Mouse (Mus musculus) heart, adult 2 months (tissue): Measurements from ENCODE around the gene Edn3. TPM values are rescaled to one million over a fixed set of nuclear protein-coding genes. Genes with fewer than 3 reads are reported as not detected.

Experiments
- DNase-seq, 2 experiments: peaks; one replicate each; pipeline ENCODE4 v3.0.0; 2021
- H3K27ac ChIP-seq: fragments of 200-600 bp; 2 replicates; pipeline ENCODE4 v1.8.1; 2022
- H3K27me3 ChIP-seq: fragments of 200-500 bp; 2 replicates; pipeline ENCODE4 v1.6.1; 2012; ENCODE audit warnings: mild to moderate bottlenecking, low read length, inconsistent platforms, mixed read lengths; ENCODE audit not compliant: control insufficient read depth, insufficient read depth
- H3K36me3 ChIP-seq: fragments of 200-500 bp; 2 replicates; pipeline ENCODE4 v1.6.1; 2012; ENCODE audit warnings: low read length, inconsistent platforms; ENCODE audit not compliant: control insufficient read depth, insufficient read depth
- H3K4me1 ChIP-seq: fragments of 200-500 bp; 2 replicates; pipeline ENCODE4 v1.6.1; 2011; ENCODE audit warnings: low read length; ENCODE audit not compliant: control insufficient read depth, insufficient read depth
- H3K4me3 ChIP-seq: fragments of 200-600 bp; 2 replicates; pipeline ENCODE4 v1.8.1; 2022
- H3K79me2 ChIP-seq: fragments of 200-500 bp; replicated peaks from 2 replicates; pipeline ENCODE4 v1.6.1; 2012; ENCODE audit warnings: mild to moderate bottlenecking, inconsistent platforms, low read length, moderate library complexity, mixed read lengths; ENCODE audit not compliant: control insufficient read depth, insufficient read depth
- H3K9ac ChIP-seq: fragments of 200-500 bp; 2 replicates; pipeline ENCODE4 v1.6.1; 2012; ENCODE audit warnings: low read depth, mild to moderate bottlenecking, control low read depth, inconsistent platforms, low read length, mixed read lengths
- CTCF ChIP-seq: fragments of 200-600 bp; IDR thresholded peaks from 2 replicates; pipeline ENCODE4 v1.8.1; 2022; ENCODE audit warnings: antibody characterized with exemption, mild to moderate bottlenecking, moderate library complexity
- EP300 ChIP-seq: fragments of 200-500 bp; IDR thresholded peaks from 2 replicates; pipeline ENCODE4 v1.6.1; 2011; ENCODE audit warnings: low read depth, low read length, control low read depth; ENCODE audit not compliant: insufficient read depth
- POLR2A ChIP-seq: fragments of 200-500 bp; IDR thresholded peaks from 2 replicates; pipeline ENCODE4 v1.6.1; 2011; ENCODE audit warnings: mild to moderate bottlenecking, low read depth, low read length, control low read depth; ENCODE audit not compliant: insufficient read depth
- WGBS: fragments of 180-500 bp; shearing (Covaris S2); methylation state at CpG from one replicate; pipeline ENCODE4 v1.1.7; 2018; 5-methylcytosine and 5-hydroxymethylcytosine counted together
- intact Hi-C: fragments of 180-260 bp; cut with DNase I; formaldehyde crosslinking; loops from one replicate; pipeline ENCODE4 v1.15.1; 2025
- long read RNA-seq: library from polyadenylated mRNA; stranded (forward); transcript quantifications from one replicate; pipeline ENCODE4 v2.0.0, GENCODE M21; 2021
- polyA plus RNA-seq: library from polyadenylated mRNA; depleted of rRNA; stranded (reverse); fragments of >200 nt; gene quantifications from 2 replicates; pipeline ENCODE4 v1.2.3, GENCODE M21; 2012; rRNA removed
- total RNA-seq, 2 experiments: library from RNA; stranded (reverse); gene quantifications; 2 replicates each; pipeline ENCODE4 v1.2.3; 2021

The Edn3 gene
- 1 to 10 TPM; 1.4 to 1.5 TPM for total RNA-seq
- 0.37 and 0.47 TPM in 2 replicates for polyA plus RNA-seq
- long read RNA-seq, partial matches to known transcripts, result 0 of 3 reads
- long read RNA-seq, other reads (novel, unspliced or antisense), result 0 of 3 reads

GRCm38 (mm10) chr2:174760479-174761121, at the start of gene Edn3:
Edn3 (plus strand) TSS chr2:174760619.
- intact Hi-C loops, result no loop called here
- no peak for TF ChIP-seq POLR2A
- TF ChIP-seq CTCF, result no peak
- TF ChIP-seq EP300, result no peak
- no peak within 1 kb of the TSS for H3K9ac ChIP-seq

GRCm38 (mm10) chr2:174712043-174712442, 48.4 kb upstream of the Edn3 start:
- Histone ChIP-seq H3K27ac (no peak overlapping the region), H3K36me3 (no peaks in the 10 kb centered on the region), H3K27me3 (peaks cover 3% of the 10 kb centered on the region; the same call in 1 of the 2 replicates), H3K79me2 (no peaks in the 10 kb centered on the region; the same call in 1 of the 2 replicates), H3K4me1 (no peaks in the 10 kb centered on the region), H3K4me3 (no peak overlapping the region), H3K9ac (no peak overlapping the region)
- no peak for DNase-seq
- no peak for TF ChIP-seq EP300
- peak; percentile 11; the same call in 1 of the 2 replicates for TF ChIP-seq CTCF
- TF ChIP-seq POLR2A, result no peak
- intact Hi-C loops, result no loop called here
- 98% methylated on average over 1 of the region's 1 CpGs for WGBS

More at GRCm38 (mm10) chr2:174760479-174761121, at the start of gene Edn3:
- DNase-seq, result peak; percentile 4 to 21
- Histone ChIP-seq H3K27ac (no peak within 1 kb of the TSS), H3K79me2 (no peaks in the 10 kb centered on the region), H3K27me3 (peaks cover 2% of the 10 kb centered on the region), H3K36me3 (no peaks in the 10 kb centered on the region), H3K4me1 (no peaks in the 10 kb centered on the region), H3K4me3 (peak within 1 kb of the TSS; percentile 5; the same call in 1 of the 2 replicates)
- WGBS, result 3% methylated on average over 48 of the region's 48 CpGs

- intact Hi-C loops, result no loop called here
- H3K27ac ChIP-seq, result no peak overlapping the region
- H3K4me3 ChIP-seq, result no peak overlapping the region
- H3K4me1 ChIP-seq, result no peaks in the 10 kb centered on the region
- H3K27me3 ChIP-seq, result peaks cover 3% of the 10 kb centered on the region; the same call in 1 of the 2 replicates
- no peak for DNase-seq
- H3K79me2 ChIP-seq, result no peaks in the 10 kb centered on the region; the same call in 1 of the 2 replicates
- no peaks in the 10 kb centered on the region for H3K36me3 ChIP-seq
- H3K9ac ChIP-seq, result no peak overlapping the region
- TF ChIP-seq POLR2A (no peak), EP300 (no peak), CTCF (no peak)
Measured at GRCm38 (mm10) chr2:174715938-174716337, 44.5 kb upstream of the Edn3 start.

- intact Hi-C loops, result no loop called here
- H3K36me3 ChIP-seq, result no peaks in the 10 kb centered on the region
- H3K4me3 ChIP-seq, result no peak overlapping the region
- no peak overlapping the region for H3K9ac ChIP-seq
- WGBS, result 88% methylated on average over 4 of the region's 4 CpGs
- no peak for DNase-seq
- no peak overlapping the region for H3K27ac ChIP-seq
- no peaks in the 10 kb centered on the region for H3K4me1 ChIP-seq
- TF ChIP-seq POLR2A (no peak), EP300 (no peak), CTCF (no peak)
- peaks cover 3% of the 10 kb centered on the region; the same call in 1 of the 2 replicates for H3K27me3 ChIP-seq
- H3K79me2 ChIP-seq, result no peaks in the 10 kb centered on the region; the same call in 1 of the 2 replicates
Measured at GRCm38 (mm10) chr2:174717857-174718256, 42.6 kb upstream of the Edn3 start.

- DNase-seq, result no peak
- no peaks in the 10 kb centered on the region for H3K27me3 ChIP-seq
- no peak overlapping the region for H3K4me3 ChIP-seq
- intact Hi-C loops, result no loop called here
- 78% methylated on average over 10 of the region's 10 CpGs for WGBS
- no peaks in the 10 kb centered on the region for H3K79me2 ChIP-seq
- no peaks in the 10 kb centered on the region for H3K36me3 ChIP-seq
- H3K9ac ChIP-seq, result no peak overlapping the region
- H3K27ac ChIP-seq, result no peak overlapping the region
- no peaks in the 10 kb centered on the region for H3K4me1 ChIP-seq
- TF ChIP-seq CTCF, result no peak
- TF ChIP-seq POLR2A, result no peak
- TF ChIP-seq EP300, result no peak
Measured at GRCm38 (mm10) chr2:174727114-174727823, 33.1 kb upstream of the Edn3 start.
